Mouse (Mus musculus) erythroblast, embryonic 14.5 days (primary cell): ENCODE measurements around the gene Il3ra.

Experiments used
- GATA1 ChIP-seq: IDR thresholded peaks from 2 replicates; pipeline ENCODE4 v1.6.1; 2012; ENCODE audit warnings: low read length, inconsistent platforms, mixed read lengths
- TAL1 ChIP-seq: IDR thresholded peaks from 3 replicates; pipeline ENCODE4 v1.6.1; 2012; ENCODE audit warnings: low read length, inconsistent platforms, mixed read lengths

DNA sequence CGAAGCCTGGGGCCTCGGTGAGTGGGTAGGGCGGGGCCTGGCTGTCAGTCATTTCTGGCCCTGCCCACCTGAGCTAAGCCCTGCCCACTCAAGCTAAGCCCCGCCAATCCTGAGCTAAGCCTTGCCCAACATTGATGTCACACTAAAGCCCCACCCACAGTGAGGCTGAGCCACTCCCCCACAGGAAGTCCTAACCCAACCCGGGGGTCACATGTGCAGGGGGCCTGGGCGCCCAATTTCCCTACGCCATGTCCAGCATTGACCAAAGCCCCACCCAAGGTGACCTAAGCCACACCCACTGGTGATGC is 5.0 kb downstream of the Il3ra start:
- TF ChIP-seq GATA1 (no peak), TAL1 (no peak)
